ENCODE assay signal across 9 mouse cellular contexts in genomic region chr5:106773201-106773934, GRCm38 (mm10).
DNase-seq lines count a peak whose midpoint lies in the region; ATAC-seq and TF ChIP-seq lines count a peak whose summit lies in the region.
"Had no signal": no experiment of that assay in that cellular context is flagged by ENCODE, and none has a peak within 500 bp of the region (broad histone marks: within the 10 kb centered on the region; RNA-seq: fewer than 3 reads in every experiment).

No protein-coding gene starts in this region.

- H3K4me1 ChIP-seq in CH12.LX (ENCODE audit: control insufficient read depth in 1 of 2, insufficient read depth in 2 of 2), result no peaks in the 10 kb centered on the region
- H3K4me1 ChIP-seq in embryonic fibroblast, embryonic 13.5 days (ENCODE audit: control insufficient read depth, insufficient read depth, low read length), result no peaks in the 10 kb centered on the region; the same call in 1 of the 2 replicates
- peaks cover 8% of the 10 kb centered on the region; the same call in 1 of the 2 replicates for H3K4me1 ChIP-seq in limb, embryonic 11.5 days (ENCODE audit: control insufficient read depth, insufficient read depth, low read length)

- TF ChIP-seq EP300 in CH12.LX (IDR thresholded peaks at IDR 0.05; ENCODE audit: low read length), result no peak

- no peaks in the 10 kb centered on the region for H3K9me3 ChIP-seq in CH12.LX (replicated peaks; ENCODE audit: low read length)
- no peaks in the 10 kb centered on the region for H3K9me3 ChIP-seq in limb, embryonic 11.5 days (ENCODE audit: control insufficient read depth, low read length)

- TF ChIP-seq CTCF in CH12.LX (conservative IDR thresholded peaks at IDR 0.05 in 1 of 2, IDR thresholded peaks at IDR 0.05 in 1 of 2; ENCODE audit: low read depth in 2 of 2, low read length in 2 of 2), result no peak
- TF ChIP-seq CTCF in embryonic fibroblast, embryonic 13.5 days (IDR thresholded peaks at IDR 0.05; ENCODE audit: borderline replicate concordance, insufficient read depth, low read length), result no peak

- dilution Hi-C loops in CH12.LX (cut with MboI; ENCODE audit: extremely low pct_ligation_motif_present, extremely low pct_unique_long_range_greater_than_20kb, low sequenced_read_pairs), result no loop called here

- 48% methylated on average over 3 of the region's 3 CpGs for WGBS in limb, embryonic 11.5 days

- H3K9ac ChIP-seq in CH12.LX (ENCODE audit: insufficient read depth, low read depth), result no peak overlapping the region
- no peak overlapping the region for H3K9ac ChIP-seq in limb, embryonic 11.5 days (ENCODE audit: low read length)

- H3K4me2 ChIP-seq in CH12.LX (ENCODE audit: insufficient read depth, low read depth, poor library complexity, severe bottlenecking), result no peak overlapping the region
- H3K4me2 ChIP-seq in limb, embryonic 11.5 days (ENCODE audit: low read depth, severe bottlenecking), result no peak overlapping the region

- no peak overlapping the region for H3K27ac ChIP-seq in CH12.LX (ENCODE audit: insufficient read depth, low read depth)
- peak overlapping the region; percentile 45; the same call in 1 of the 2 replicates for H3K27ac ChIP-seq in embryonic fibroblast, embryonic 13.5 days (ENCODE audit: insufficient read depth, low read length)
- no peak overlapping the region for H3K27ac ChIP-seq in limb, embryonic 11.5 days (replicated peaks; ENCODE audit: low read depth, low read length)

- DNase-seq in CH12.LX (ENCODE audit: extremely low read depth), result no peak
- DNase-seq in ES-CJ7 (ENCODE audit: low read depth, low spot score), result peak; percentile 60
- DNase-seq in limb, embryonic 11.5 days (ENCODE audit: low spot score), result peak; percentile 35
- DNase-seq in adrenal gland, adult (ENCODE audit: inconsistent age in 2 of 2, low spot score in 1 of 2), result no peak
- DNase-seq in right cerebral cortex, adult 2 months (ENCODE audit: low spot score in 2 of 2), result no peak
- no peak for DNase-seq in heart, adult 8-10 months (ENCODE audit: low spot score)
- DNase-seq in ovary, postnatal 10 days (ENCODE audit: low spot score), result no peak
- DNase-seq: cerebellum, adult 2 months had no signal

- no peaks in the 10 kb centered on the region for H3K36me3 ChIP-seq in CH12.LX (replicated peaks in 1 of 2; ENCODE audit: control insufficient read depth in 1 of 2, insufficient read depth in 1 of 2, low read length in 1 of 2)
- no peaks in the 10 kb centered on the region for H3K36me3 ChIP-seq in limb, embryonic 11.5 days (ENCODE audit: control insufficient read depth, insufficient read depth, low read length)

- in situ Hi-C loops in CH12.LX (cut with MboI; ENCODE audit: low pct_ligation_motif_present, low pct_unique_long_range_greater_than_20kb, low sequenced_read_pairs), result no loop called here

- no peak for TF ChIP-seq RAD21 in CH12.LX (IDR thresholded peaks at IDR 0.05; ENCODE audit: low read depth, low read length)

- no peaks in the 10 kb centered on the region for H3K27me3 ChIP-seq in CH12.LX (replicated peaks)
- H3K27me3 ChIP-seq in limb, embryonic 11.5 days (ENCODE audit: control insufficient read depth, insufficient read depth, low read length), result no peaks in the 10 kb centered on the region

- H3K4me3 ChIP-seq in CH12.LX (replicated peaks in 1 of 3; ENCODE audit: low read depth in 2 of 3, low read length in 2 of 3, poor library complexity in 1 of 3), result no peak overlapping the region
- H3K4me3 ChIP-seq in embryonic fibroblast, embryonic 13.5 days (ENCODE audit: insufficient read depth, low read length), result no peak overlapping the region
- H3K4me3 ChIP-seq in limb, embryonic 11.5 days (ENCODE audit: low read depth, low read length), result no peak overlapping the region

- 0 out of 2 replicates have a peak, but pooled peaks have one; percentile 31 for ATAC-seq in limb, embryonic 11.5 days (ENCODE audit: insufficient number of reproducible peaks, low FRiP score, low TSS enrichment, low read depth)

- no peak for TF ChIP-seq POLR2A in CH12.LX (IDR thresholded peaks at IDR 0.05; ENCODE audit: low read depth, low read length)
- no peak for TF ChIP-seq POLR2A in embryonic fibroblast, embryonic 13.5 days (IDR thresholded peaks at IDR 0.05; ENCODE audit: low read depth, low read length)

- H3K79me2 ChIP-seq in CH12.LX (replicated peaks; ENCODE audit: control insufficient read depth, extremely low read depth, insufficient read depth, poor library complexity, severe bottlenecking), result no peaks in the 10 kb centered on the region

TF ChIP-seq in CH12.LX, 34 proteins besides CTCF, POLR2A, EP300 and RAD21:
- no peak for TF ChIP-seq SMC3 (IDR thresholded peaks at IDR 0.05; ENCODE audit: low read depth, low read length)
- no peak for TF ChIP-seq HCFC1 (IDR thresholded peaks at IDR 0.05; ENCODE audit: low read depth, low read length)
- 0 out of 2 replicates have a peak, but pooled peaks have one; percentile 31 for TF ChIP-seq MAFK (IDR thresholded peaks at IDR 0.05; ENCODE audit: insufficient replicate concordance, low read length)
- no peak for TF ChIP-seq TBP (conservative IDR thresholded peaks at IDR 0.05; ENCODE audit: low read depth, low read length)
TF ChIP-seq in CH12.LX: peak in this region for 1.

Comparison
In these comparisons a context has a peak if more than half of its experiments do, and no peak if none do; other contexts are left out.
1. DNase-seq: peak in ES-CJ7 (single experiment) and limb, embryonic 11.5 days (single experiment); none in CH12.LX (single experiment), adrenal gland, adult (0 of 2), right cerebral cortex, adult 2 months (0 of 2), heart, adult 8-10 months (single experiment) and ovary, postnatal 10 days (single experiment).